Comparison of ENCODE assay signal across 8 mouse cellular contexts in the genomic region with DNA sequence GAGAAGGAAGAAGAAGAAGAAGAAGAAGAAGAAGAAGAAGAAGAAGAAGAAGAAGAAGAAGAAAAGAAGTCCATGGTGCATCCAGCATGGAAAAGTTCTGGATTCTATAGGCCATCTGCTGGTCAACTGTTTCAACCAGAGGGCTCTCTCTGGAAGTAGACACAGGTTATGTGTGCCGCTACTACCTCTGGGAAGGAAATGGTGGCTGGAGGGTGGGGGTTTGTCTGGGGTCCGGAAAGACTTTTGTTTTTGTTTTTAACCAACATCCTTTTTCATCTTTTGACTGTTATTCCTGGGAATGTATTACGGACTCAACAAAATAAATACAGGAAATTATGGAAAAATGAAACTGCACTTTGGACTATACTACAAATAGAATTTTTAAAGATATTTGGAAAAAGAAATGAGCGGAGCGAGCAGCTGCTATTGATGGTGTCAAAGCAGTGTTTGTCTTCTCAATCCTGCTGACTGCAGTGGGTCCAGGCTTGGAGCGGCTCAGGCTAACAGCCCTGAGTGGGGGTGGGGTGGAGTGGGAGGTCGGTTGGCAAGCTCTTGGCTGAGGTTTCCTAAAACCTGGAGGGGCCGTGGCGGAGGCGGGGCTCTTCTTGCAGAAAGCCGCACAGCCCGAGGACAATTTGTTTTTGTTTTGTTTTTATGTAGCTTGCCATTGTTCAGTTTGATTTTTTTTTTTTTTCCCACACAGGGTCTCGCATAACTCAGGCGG. TPM values are rescaled to one million over a fixed set of nuclear protein-coding genes. Genes with fewer than 3 reads are reported as not detected.
DNase-seq lines count a peak whose midpoint lies in the region; ATAC-seq and TF ChIP-seq lines count a peak whose summit lies in the region.

No protein-coding gene starts in this region.

- 17% methylated on average over 14 of the region's 14 CpGs for WGBS in forebrain, embryonic 15.5 days
- 18% methylated on average over 14 of the region's 14 CpGs for WGBS in kidney, embryonic 16.5 days
- WGBS in liver, postnatal 0 days (ENCODE audit: insufficient replicate concordance): 11% methylated on average over 14 of the region's 14 CpGs

- H3K4me2 ChIP-seq in forebrain, embryonic 15.5 days (replicated peaks): peak overlapping the region; percentile 41
- peak overlapping the region; percentile 55 for H3K4me2 ChIP-seq in kidney, embryonic 16.5 days (replicated peaks; ENCODE audit: low read depth, low read length)
- H3K4me2 ChIP-seq in liver, postnatal 0 days (ENCODE audit: low read depth, low read length): peak overlapping the region; percentile 63

- H3K4me3 ChIP-seq in G1E (ENCODE audit: low read depth, low read length): peak overlapping the region; percentile 70
- peak overlapping the region; percentile 16 for H3K4me3 ChIP-seq in forebrain, embryonic 15.5 days
- H3K4me3 ChIP-seq in kidney, embryonic 16.5 days (ENCODE audit: low read length): peak overlapping the region; percentile 34
- peak overlapping the region; percentile 42 for H3K4me3 ChIP-seq in liver, postnatal 0 days (ENCODE audit: low read depth, low read length)

- peaks cover 73% of the 10 kb centered on the region for H3K4me1 ChIP-seq in G1E (ENCODE audit: insufficient read depth, low read depth, low read length)
- H3K4me1 ChIP-seq in forebrain, embryonic 15.5 days: peaks cover 25% of the 10 kb centered on the region
- H3K4me1 ChIP-seq in kidney, embryonic 16.5 days (ENCODE audit: insufficient read depth, low read length): peaks cover 38% of the 10 kb centered on the region
- peaks cover 26% of the 10 kb centered on the region for H3K4me1 ChIP-seq in liver, postnatal 0 days (ENCODE audit: insufficient read depth)

- H3K27ac ChIP-seq in forebrain, embryonic 15.5 days (replicated peaks): no peak overlapping the region
- H3K27ac ChIP-seq in kidney, embryonic 16.5 days (ENCODE audit: low read length): no peak overlapping the region
- peak overlapping the region; percentile 67; the same call in 1 of the 2 replicates for H3K27ac ChIP-seq in liver, postnatal 0 days (ENCODE audit: low read depth)

- H3K36me3 ChIP-seq in G1E (replicated peaks): peaks cover 25% of the 10 kb centered on the region
- H3K36me3 ChIP-seq in forebrain, embryonic 15.5 days: no peaks in the 10 kb centered on the region
- no peaks in the 10 kb centered on the region for H3K36me3 ChIP-seq in kidney, embryonic 16.5 days (ENCODE audit: insufficient read depth, low read length)
- H3K36me3 ChIP-seq in liver, postnatal 0 days (replicated peaks; ENCODE audit: insufficient read depth, low read length): no peaks in the 10 kb centered on the region

- ATAC-seq in G1E (ENCODE audit: extremely low read depth, insufficient number of reproducible peaks, low FRiP score, poor library complexity, severe bottlenecking): no peak
- no peak for ATAC-seq in forebrain, embryonic 15.5 days (replicated peaks)
- no peak for ATAC-seq in kidney, embryonic 16.5 days (ENCODE audit: low FRiP score, low TSS enrichment)
- no peak for ATAC-seq in liver, postnatal 0 days

- peak; percentile 48 for DNase-seq in gastrocnemius, postnatal 10 days
- no peak for DNase-seq in gastrocnemius, adult 8-10 months (ENCODE audit: low spot score in 2 of 2)
- DNase-seq in G1E (ENCODE audit: low spot score): no peak
- peak; percentile 67 for DNase-seq in liver, postnatal 0 days
- peak; percentile 67 to 77 for DNase-seq in right cerebral cortex, postnatal 10 days (ENCODE audit: low spot score in 2 of 2)
- no peak for DNase-seq in urinary bladder, postnatal 25 days (ENCODE audit: low spot score)

- TF ChIP-seq EP300 in liver, postnatal 0 days (IDR thresholded peaks at IDR 0.05; ENCODE audit: low read depth): no peak

- H3K9me3 ChIP-seq in G1E (replicated peaks): no peaks in the 10 kb centered on the region
- H3K9me3 ChIP-seq in forebrain, embryonic 15.5 days: no peaks in the 10 kb centered on the region
- H3K9me3 ChIP-seq in kidney, embryonic 16.5 days (ENCODE audit: low read length): no peaks in the 10 kb centered on the region
- no peaks in the 10 kb centered on the region for H3K9me3 ChIP-seq in liver, postnatal 0 days (ENCODE audit: low read length)

- H3K27me3 ChIP-seq in G1E (ENCODE audit: insufficient read depth, low read length): peaks cover 2% of the 10 kb centered on the region; the same call in 1 of the 2 replicates
- peaks cover 4% of the 10 kb centered on the region; the same call in 1 of the 2 replicates for H3K27me3 ChIP-seq in forebrain, embryonic 15.5 days
- no peaks in the 10 kb centered on the region for H3K27me3 ChIP-seq in kidney, embryonic 16.5 days (ENCODE audit: insufficient read depth, low read length)
- peaks cover 10% of the 10 kb centered on the region for H3K27me3 ChIP-seq in liver, postnatal 0 days (ENCODE audit: insufficient read depth, low read length)

- no peak overlapping the region for H3K9ac ChIP-seq in forebrain, embryonic 15.5 days (replicated peaks)
- peak overlapping the region; percentile 37; the same call in 1 of the 2 replicates for H3K9ac ChIP-seq in kidney, embryonic 16.5 days (replicated peaks; ENCODE audit: low read length)
- H3K9ac ChIP-seq in liver, postnatal 0 days (replicated peaks): peak overlapping the region; percentile 54; the same call in 1 of the 2 replicates

- TF ChIP-seq CTCF in G1E (IDR thresholded peaks at IDR 0.05; ENCODE audit: low read depth, low read length): no peak
- no peak for TF ChIP-seq CTCF in liver, postnatal 0 days (IDR thresholded peaks at IDR 0.05; ENCODE audit: low read depth)

RNA-seq across cellular contexts. Expression of a gene that starts 12.8 kb away (rescaled TPM):
- total RNA-seq in gastrocnemius, postnatal 10 days (2021): 10 to 100 TPM; 43.0 to 46.3 TPM
- 10 to 100 TPM in 3 of 4 experiments, 1 to 10 TPM in 1; 9.8 to 33.8 (median 12.1) TPM for total RNA-seq in gastrocnemius, adult 8-10 months (2022)
- 224 and 234 TPM in 2 replicates for total RNA-seq in G1E (2014; fragmentation: Nextera tagmentation)
- total RNA-seq in G1E (2017): 18.9 and 21.4 TPM in 2 replicates
- 123 and 145 TPM in 2 replicates for polyA plus RNA-seq in G1E (2012)
- polyA plus RNA-seq in forebrain, embryonic 15.5 days (2015; fragmentation: Nextera tagmentation; extraction: Ambion mirVana): 39.2 and 39.4 TPM in 2 replicates
- polyA plus RNA-seq in kidney, embryonic 16.5 days (2015; fragmentation: Nextera tagmentation; extraction: Ambion mirVana): 74.1 and 81.3 TPM in 2 replicates
- 42.4 and 58.1 TPM in 2 replicates for polyA plus RNA-seq in liver, postnatal 0 days (2015; fragmentation: Nextera tagmentation; extraction: Ambion mirVana)

RNA-seq across cellular contexts. Expression of a gene that starts 36.0 kb away (rescaled TPM):
- total RNA-seq in gastrocnemius, postnatal 10 days (2021): 1 to 10 TPM in 1 of 2 experiments, under 1 TPM in 1; 0.68 to 1.6 TPM
- total RNA-seq in gastrocnemius, adult 8-10 months (2022): under 1 TPM in 3 of 4 experiments, not detected in 1; 0.24 to 0.61 (median 0.56) TPM
- total RNA-seq in G1E (2014; fragmentation: Nextera tagmentation) (20.5 and 23.0 TPM in 2 replicates), G1E (2017) (67.8 and 72.8 TPM in 2 replicates)
- polyA plus RNA-seq in G1E (2012): 11.6 and 13.3 TPM in 2 replicates
- polyA plus RNA-seq in forebrain, embryonic 15.5 days (2015; fragmentation: Nextera tagmentation; extraction: Ambion mirVana): 0.05 TPM in 1 of 2 replicates, not detected in the other
- polyA plus RNA-seq in kidney, embryonic 16.5 days (2015; fragmentation: Nextera tagmentation; extraction: Ambion mirVana): 0.12 and 0.26 TPM in 2 replicates
- polyA plus RNA-seq in liver, postnatal 0 days (2015; fragmentation: Nextera tagmentation; extraction: Ambion mirVana): 5.4 and 6.3 TPM in 2 replicates

RNA-seq across cellular contexts. Expression of a gene that starts 45.5 kb away (rescaled TPM):
- 10 to 100 TPM; 91.3 to 94.2 TPM for total RNA-seq in gastrocnemius, postnatal 10 days (2021)
- total RNA-seq in gastrocnemius, adult 8-10 months (2022): 10 to 100 TPM; 29.4 to 43.1 (median 37.1) TPM
- total RNA-seq in G1E (2014; fragmentation: Nextera tagmentation): 258 and 296 TPM in 2 replicates
- total RNA-seq in G1E (2017): 658 and 771 TPM in 2 replicates
- polyA plus RNA-seq in G1E (2012): 37.7 and 174 TPM in 2 replicates
- 594 and 620 TPM in 2 replicates for polyA plus RNA-seq in forebrain, embryonic 15.5 days (2015; fragmentation: Nextera tagmentation; extraction: Ambion mirVana)
- polyA plus RNA-seq in kidney, embryonic 16.5 days (2015; fragmentation: Nextera tagmentation; extraction: Ambion mirVana): 597 and 625 TPM in 2 replicates
- 163 and 166 TPM in 2 replicates for polyA plus RNA-seq in liver, postnatal 0 days (2015; fragmentation: Nextera tagmentation; extraction: Ambion mirVana)

Comparison
In these comparisons a context has a peak if more than half of its experiments do, and no peak if none do; other contexts are left out.
1. DNase-seq: peak in gastrocnemius, postnatal 10 days (single experiment), liver, postnatal 0 days (single experiment) and right cerebral cortex, postnatal 10 days (2 of 2); none in gastrocnemius, adult 8-10 months (0 of 2), G1E (single experiment) and urinary bladder, postnatal 25 days (single experiment).
2. H3K4me3 ChIP-seq: peak in every context shown above with its lines; median percentile 70 in G1E; 42 in liver, postnatal 0 days; 34 in kidney, embryonic 16.5 days; 16 in forebrain, embryonic 15.5 days.
3. Peak in every context shown above with its lines, with median percentiles within 50 percentile points of each other: H3K4me2 ChIP-seq.